Mouse (Mus musculus) cerebellum, adult 2 months (tissue): Measurements from ENCODE around the gene Prdm13. TPM values are rescaled to one million over a fixed set of nuclear protein-coding genes. Genes with fewer than 3 reads are reported as not detected.

Experiments used
- DNase-seq, 2 experiments: peaks; one replicate each; pipeline ENCODE4 v3.0.0; 2021
- H3K27ac ChIP-seq: fragments of 200-500 bp; 2 replicates; pipeline ENCODE4 v1.5.1; 2012; ENCODE audit warnings: low read length, control low read depth, inconsistent platforms; ENCODE audit not compliant: insufficient read depth
- H3K27me3 ChIP-seq: fragments of 200-500 bp; 2 replicates; pipeline ENCODE4 v1.6.1; 2012; ENCODE audit warnings: inconsistent platforms, mild to moderate bottlenecking, low read length, moderate library complexity; ENCODE audit not compliant: control insufficient read depth, insufficient read depth
- H3K4me1 ChIP-seq: fragments of 200-500 bp; 2 replicates; pipeline ENCODE4 v1.6.1; 2011; ENCODE audit warnings: low read length; ENCODE audit not compliant: control insufficient read depth, insufficient read depth
- H3K4me3 ChIP-seq: fragments of 200-500 bp; replicated peaks from 2 replicates; pipeline ENCODE3; 2011; ENCODE audit warnings: mild to moderate bottlenecking, low read depth, low read length, control low read depth; ENCODE audit not compliant: insufficient read depth
- CTCF ChIP-seq: fragments of 200-500 bp; IDR thresholded peaks from 2 replicates; pipeline ENCODE4 v1.5.1; 2011; ENCODE audit warnings: low read depth, mild to moderate bottlenecking, control low read depth, low read length, moderate library complexity, borderline replicate concordance; ENCODE audit not compliant: insufficient read depth
- POLR2A ChIP-seq: fragments of 200-500 bp; IDR thresholded peaks from 2 replicates; pipeline ENCODE4 v1.6.1; 2011; ENCODE audit warnings: low read length, control low read depth, borderline replicate concordance; ENCODE audit not compliant: insufficient read depth
- WGBS: fragments of 180-500 bp; shearing (Covaris S2); methylation state at CpG from one replicate; pipeline ENCODE4 v1.1.7; 2018; 5-methylcytosine and 5-hydroxymethylcytosine counted together
- polyA plus RNA-seq: library from polyadenylated mRNA; depleted of rRNA; stranded (reverse); fragments of >200 nt; gene quantifications from 2 replicates; pipeline ENCODE4 v1.2.3, GENCODE M21; 2012

Prdm13 gene
- polyA plus RNA-seq, 1 experiment = not detected

DNA sequence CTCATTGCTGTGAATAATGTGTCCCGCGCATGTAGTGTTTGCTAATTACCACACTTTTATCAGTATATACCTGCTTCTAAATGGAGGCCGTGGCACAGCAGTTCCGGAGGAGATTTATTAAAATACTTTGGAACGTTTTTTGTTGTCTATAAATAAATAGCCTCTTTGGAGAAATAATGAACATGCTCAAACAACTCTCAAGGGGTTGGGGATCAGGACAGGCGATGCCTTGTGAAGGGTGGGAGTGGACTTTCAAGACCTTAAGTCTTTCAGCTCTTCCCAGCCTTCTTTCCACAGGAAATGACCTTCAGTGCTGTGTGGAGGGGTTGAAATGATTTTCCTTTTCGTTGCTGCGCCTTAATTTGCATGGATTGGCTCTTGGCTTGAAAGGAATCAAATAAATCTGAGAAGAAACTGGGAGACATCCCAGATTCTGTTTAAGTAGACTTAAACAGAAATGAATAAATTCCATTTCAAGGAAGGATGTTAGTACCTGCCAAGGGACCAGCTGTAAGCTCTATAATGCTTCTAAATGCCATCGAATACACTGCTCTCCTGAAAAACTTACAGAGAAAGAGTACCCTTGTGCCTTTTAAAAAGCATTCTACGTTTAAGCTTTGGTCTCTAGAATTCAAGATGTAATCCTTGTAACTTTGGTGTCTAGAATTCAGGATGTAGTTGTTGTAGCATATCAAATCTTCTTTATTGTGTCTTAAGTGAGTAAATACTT is 3.2 kb downstream of the Prdm13 start:
- DNase-seq = no peak
- TF ChIP-seq CTCF (no peak), POLR2A (no peak)
- Histone ChIP-seq H3K4me3 (no peak overlapping the region), H3K27me3 (peaks cover 10% of the 10 kb centered on the region; the same call in 1 of the 2 replicates), H3K27ac (no peak overlapping the region), H3K4me1 (no peaks in the 10 kb centered on the region)
- WGBS = 23% methylated on average over 10 of the region's 10 CpGs

DNA sequence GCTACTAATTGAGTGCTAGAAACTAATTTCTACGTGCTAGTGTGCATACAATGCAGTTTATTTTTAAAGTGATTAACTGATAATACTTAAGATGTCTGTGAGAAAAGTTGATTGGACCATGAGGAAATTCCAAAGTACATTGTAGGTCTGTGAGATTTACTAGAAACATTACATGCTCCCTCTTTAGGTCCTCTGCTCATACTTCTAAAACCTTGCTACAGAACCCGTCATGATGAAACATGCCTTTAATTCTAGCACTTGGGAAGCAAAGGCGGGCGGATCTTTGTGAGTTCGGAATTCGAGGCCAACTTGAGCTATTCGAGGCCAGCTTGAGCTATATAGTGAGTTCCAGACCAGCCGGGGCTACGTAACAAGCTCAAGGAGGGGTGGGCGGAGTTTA is 4.8 kb downstream of the Prdm13 start:
- TF ChIP-seq CTCF (no peak), POLR2A (no peak)
- Histone ChIP-seq H3K4me3 (no peak overlapping the region), H3K4me1 (no peaks in the 10 kb centered on the region), H3K27me3 (peaks cover 4% of the 10 kb centered on the region; the same call in 1 of the 2 replicates), H3K27ac (no peak overlapping the region)
- WGBS = 14% methylated on average over 10 of the region's 10 CpGs
- DNase-seq = no peak

DNA sequence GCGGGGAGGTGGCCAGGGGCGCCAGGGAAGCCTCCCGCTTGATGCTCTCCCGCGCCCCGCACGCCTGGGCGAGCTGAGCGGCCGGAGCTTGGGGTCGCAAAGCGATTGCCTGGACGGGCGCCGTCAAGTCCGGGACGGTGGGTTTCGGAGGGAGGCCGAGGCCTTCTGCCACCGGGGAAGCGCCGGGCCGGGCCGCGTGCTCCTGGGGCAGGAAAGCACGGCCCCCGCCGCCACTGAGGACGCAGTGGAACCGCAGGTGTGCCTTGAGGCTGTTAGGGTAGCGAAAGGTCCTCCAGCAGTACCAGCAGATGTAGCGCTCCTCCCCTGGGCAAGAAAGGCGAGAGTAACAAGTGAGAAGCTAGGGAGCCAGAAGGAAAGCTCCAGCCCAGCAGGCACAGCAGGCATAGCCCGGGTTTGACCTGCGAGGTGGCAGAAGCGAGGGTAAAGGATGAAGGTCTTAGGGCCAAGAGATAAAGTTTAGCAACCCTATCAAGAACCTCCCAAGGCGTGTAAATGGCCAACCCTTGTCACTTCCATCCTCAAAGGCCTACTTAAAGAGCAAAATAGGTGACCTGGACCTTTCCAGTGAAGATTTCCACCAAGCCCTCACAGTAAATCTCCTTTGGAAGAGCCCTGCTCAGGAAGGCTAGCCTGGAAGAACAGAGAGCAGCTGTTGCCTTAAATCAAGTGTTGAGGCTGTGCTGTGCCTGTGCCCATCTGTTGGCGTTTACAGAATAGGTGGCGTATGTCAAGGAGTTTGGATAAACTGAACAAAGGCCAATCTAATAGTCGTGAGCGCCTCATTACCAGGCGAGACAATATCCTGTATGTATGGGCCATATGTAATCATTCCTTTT is 5.9 kb downstream of the Prdm13 start:
- Histone ChIP-seq H3K4me1 (no peaks in the 10 kb centered on the region), H3K27ac (no peak overlapping the region), H3K27me3 (peaks cover 4% of the 10 kb centered on the region; the same call in 1 of the 2 replicates), H3K4me3 (no peak overlapping the region)
- peak in 1 of 2 experiments; percentile 5 for DNase-seq
- 5% methylated on average over 42 of the region's 42 CpGs for WGBS
- TF ChIP-seq POLR2A = no peak
- no peak for TF ChIP-seq CTCF

- Histone ChIP-seq H3K4me3 (no peak overlapping the region), H3K4me1 (no peaks in the 10 kb centered on the region), H3K27ac (no peak overlapping the region), H3K27me3 (peaks cover 6% of the 10 kb centered on the region; the same call in 1 of the 2 replicates)
- WGBS = 1% methylated on average over 47 of the region's 79 CpGs
- peak in 1 of 2 experiments; percentile 5 for DNase-seq
- TF ChIP-seq CTCF = no peak
Measured at GRCm38 (mm10) chr4:21678975-21679623, 6.7 kb downstream of the Prdm13 start.

DNA sequence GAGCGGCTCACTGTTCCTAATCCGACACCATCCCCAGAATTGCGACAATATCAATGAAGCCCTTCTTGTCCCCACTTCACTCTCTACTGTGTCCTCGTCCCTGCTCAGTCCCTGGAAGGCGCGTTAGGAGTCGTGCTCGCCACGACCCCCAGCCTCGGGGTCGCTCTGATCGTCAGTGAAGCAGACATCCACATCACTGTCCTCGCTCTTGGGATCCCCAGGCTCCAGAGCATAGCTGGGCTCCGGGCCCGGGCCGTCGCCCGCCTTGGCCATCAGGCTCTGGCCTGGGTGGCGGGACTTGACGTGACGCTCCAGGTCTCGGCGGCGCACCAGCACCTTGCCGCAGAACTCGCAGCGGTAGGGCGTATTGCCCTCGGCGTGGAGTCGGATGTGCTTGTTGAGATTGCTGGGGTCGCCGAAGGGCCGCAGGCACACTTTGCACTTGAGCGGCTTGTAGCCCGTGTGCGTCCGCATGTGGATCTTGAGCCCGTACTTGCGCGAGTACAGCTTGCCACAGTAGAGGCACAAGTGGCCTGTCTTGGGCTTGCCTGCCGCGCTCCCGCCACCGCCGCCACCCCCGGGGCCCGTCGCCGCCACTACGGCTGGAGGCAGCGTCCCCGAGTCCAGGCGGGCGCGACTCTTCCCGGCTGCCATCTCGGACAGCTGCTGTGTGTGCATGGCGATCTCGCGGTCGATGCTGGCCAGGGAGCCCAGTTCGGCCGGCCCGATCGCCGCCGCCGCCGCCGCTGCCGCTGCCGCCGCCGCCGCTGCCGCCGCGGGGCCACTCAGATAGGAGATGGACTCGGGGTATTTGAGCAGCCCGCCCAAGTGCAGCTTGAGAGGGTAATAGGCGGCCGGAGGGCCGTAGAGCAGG is 7.4 kb downstream of the Prdm13 start:
- no peak overlapping the region for H3K4me3 ChIP-seq
- no peaks in the 10 kb centered on the region for H3K4me1 ChIP-seq
- no peak for TF ChIP-seq CTCF
- no peak for TF ChIP-seq POLR2A
- peak in 1 of 2 experiments; percentile 13 for DNase-seq
- WGBS = 1% methylated on average over 84 of the region's 84 CpGs
- H3K27me3 ChIP-seq = peaks cover 6% of the 10 kb centered on the region; the same call in 1 of the 2 replicates
- no peak overlapping the region for H3K27ac ChIP-seq

DNA sequence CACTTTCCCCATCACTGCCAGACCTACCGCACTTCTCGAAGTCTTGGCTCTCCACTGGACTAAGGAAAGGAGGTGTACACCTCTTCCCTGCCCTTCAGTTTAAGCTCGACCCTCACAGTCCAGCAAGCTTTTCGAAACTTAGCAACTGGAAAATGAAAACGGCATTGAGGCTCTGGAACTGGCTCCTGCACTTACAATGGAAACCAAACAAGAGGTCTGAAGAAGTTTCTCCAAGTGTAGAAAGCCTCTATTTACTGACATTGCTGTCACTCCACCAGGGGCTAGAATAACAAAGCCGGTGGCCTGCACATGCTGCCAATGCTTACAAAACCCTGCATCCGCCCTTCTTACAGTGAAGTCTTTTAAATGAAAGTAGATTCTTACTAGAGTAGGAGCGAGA is 11.1 kb downstream of the Prdm13 start:
- WGBS = 7% methylated on average over 8 of the region's 8 CpGs
- Histone ChIP-seq H3K27ac (no peak overlapping the region), H3K27me3 (peaks cover 6% of the 10 kb centered on the region; the same call in 1 of the 2 replicates), H3K4me3 (no peak overlapping the region), H3K4me1 (no peaks in the 10 kb centered on the region)
- DNase-seq = no peak
- TF ChIP-seq POLR2A (no peak), CTCF (no peak)

DNA sequence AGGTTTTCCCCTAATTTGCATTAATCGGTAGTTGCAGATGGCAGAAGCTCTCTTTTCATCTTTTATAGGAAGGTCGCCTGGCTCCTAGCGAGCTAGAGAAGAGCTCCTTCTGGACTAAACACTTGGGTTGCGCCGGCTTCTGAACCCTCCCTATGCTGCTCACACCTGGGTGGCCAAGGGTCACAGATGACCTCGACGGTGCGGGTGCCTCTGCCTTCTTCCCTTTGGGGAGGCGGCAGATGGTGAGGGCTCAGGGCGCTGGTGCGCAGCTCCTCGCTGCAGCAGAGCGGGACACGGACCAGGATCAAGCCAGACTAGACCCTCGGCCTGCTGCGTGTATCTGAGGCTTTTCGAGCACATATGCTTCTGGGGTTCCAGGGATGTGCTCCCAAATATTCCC is 11.7 kb downstream of the Prdm13 start:
- Histone ChIP-seq H3K27me3 (peaks cover 5% of the 10 kb centered on the region; the same call in 1 of the 2 replicates), H3K27ac (no peak overlapping the region), H3K4me3 (no peak overlapping the region), H3K4me1 (no peaks in the 10 kb centered on the region)
- 2% methylated on average over 17 of the region's 17 CpGs for WGBS
- TF ChIP-seq POLR2A (no peak), CTCF (no peak)
- DNase-seq = no peak
